Mouse (Mus musculus) lung, adult 10 weeks (tissue): ENCODE results near the gene Lyar. TPM values are rescaled to one million over a fixed set of nuclear protein-coding genes. Genes with fewer than 3 reads are reported as not detected.

ENCODE experiments used
- polyA plus RNA-seq: library from polyadenylated mRNA; stranded (reverse); fragments of 350-450 nt; fragmentation: Illumina TruSeq; extraction: RNeasy Lipid Tissue Mini Kit (QIAGEN cat#74804); gene quantifications from one replicate; pipeline ENCODE4 v1.2.3, GENCODE M21; 2014; ENCODE audit warnings: low read depth, low replicate concordance; ENCODE audit not compliant: insufficient read depth

Gene Lyar
- polyA plus RNA-seq = 19.0 TPM

DNA sequence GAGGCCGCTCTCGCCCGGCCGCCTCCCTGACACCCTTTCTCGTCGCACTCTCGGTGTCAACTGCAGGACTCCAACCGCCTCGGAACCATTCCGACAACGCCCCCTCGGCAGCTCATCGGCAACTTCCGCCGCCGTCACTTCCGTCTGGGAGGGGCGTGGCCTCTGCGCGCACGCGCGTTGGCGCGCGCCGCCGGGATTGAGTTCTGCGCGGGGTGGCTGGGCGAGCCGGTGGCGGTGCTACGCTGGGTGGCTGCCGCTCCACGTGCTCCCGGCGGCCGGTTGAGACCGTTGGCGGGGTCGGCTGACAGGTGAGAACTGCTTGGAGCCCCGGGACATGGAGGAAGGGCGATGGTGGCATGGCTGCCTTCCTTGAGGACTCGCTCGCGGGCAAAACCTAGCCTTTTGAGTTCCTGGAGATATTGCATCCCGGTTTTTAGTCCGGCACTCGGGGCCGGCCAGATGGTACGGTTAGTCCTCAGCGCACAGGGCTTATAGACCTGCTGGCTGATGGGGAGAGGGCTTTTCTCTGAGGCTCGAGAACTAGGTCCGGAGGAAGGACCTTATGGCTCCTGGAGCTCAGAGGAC, at the start of gene Lyar, which contains the start of gene Zbtb49:
Gene Lyar, plus strand, starts transcription at position 143 of the 585 bp plus-strand sequence.
Gene Zbtb49, minus strand, starts transcription at position 130 of the 585 bp plus-strand sequence.

DNA sequence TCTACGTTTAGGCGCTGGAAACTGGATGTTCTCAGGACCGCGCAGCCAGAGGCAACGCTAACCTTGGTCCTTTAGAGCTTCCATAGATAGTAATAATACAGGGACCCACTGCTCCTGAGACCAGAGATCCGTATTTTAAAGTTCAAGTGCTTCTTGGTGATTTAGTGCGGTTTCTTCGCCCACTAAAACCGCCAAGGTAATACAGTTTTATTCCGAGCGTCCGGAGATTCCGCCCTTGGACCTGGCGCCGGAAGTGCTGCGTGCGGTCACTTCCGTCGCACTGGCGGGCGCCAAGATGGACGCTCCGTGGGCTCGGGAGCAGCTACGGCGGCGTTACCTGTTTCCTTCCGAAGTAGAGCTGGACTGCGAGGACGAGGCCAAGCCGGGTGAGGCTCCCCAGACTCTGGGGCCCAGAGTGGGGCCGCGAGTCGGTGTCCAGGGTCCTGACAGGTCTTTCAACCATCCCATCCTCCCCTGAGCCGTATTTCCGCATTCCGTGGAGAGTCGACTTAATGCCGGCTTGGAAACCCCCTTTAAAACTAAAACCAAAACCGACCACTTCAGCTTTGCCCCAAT, 39.9 kb downstream of the Lyar start, which contains the start of gene Tmem128:
Gene Tmem128, plus strand, starts transcription at position 79 of the 576 bp plus-strand sequence.

DNA sequence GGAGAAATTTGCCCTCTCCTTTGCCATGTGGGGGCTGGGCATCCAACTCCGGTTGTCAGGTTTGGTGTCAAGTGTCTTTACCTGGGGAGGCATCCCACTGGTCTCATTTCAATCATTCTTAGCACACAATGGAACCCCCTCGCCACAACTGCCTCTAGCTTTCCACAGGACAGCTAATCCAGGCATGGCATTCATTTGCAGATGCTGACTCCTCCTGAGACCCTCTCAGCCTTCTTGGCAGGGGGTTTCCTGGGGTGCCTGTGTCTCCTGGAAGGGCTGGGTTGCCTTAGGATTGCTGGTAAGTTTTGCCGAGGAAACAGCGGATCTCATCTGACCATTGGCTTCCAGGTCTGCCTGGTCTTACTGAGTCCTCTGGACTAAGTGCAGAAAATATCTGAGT, 55.5 kb downstream of the Lyar start, which contains the start of gene Otop1:
Gene Otop1, plus strand, starts transcription at position 202 of the 400 bp plus-strand sequence.

Other genes with a start within 250 kb of the Lyar start
- gene Stx18, start 181.7 kb upstream of the Lyar start, polyA plus RNA-seq = 19.4 TPM
- 46.7 TPM for gene Nsg1, start 60.6 kb upstream of the Lyar start, polyA plus RNA-seq
- gene Zbtb49, start within 50 bp of the Lyar start, polyA plus RNA-seq = 3.0 TPM
- 54.5 TPM for gene Tmem128, start 39.7 kb downstream of the Lyar start, polyA plus RNA-seq
- 0.62 TPM for gene Otop1, start 55.5 kb downstream of the Lyar start, polyA plus RNA-seq
- gene Drd5, start 98.9 kb downstream of the Lyar start, polyA plus RNA-seq = not detected